Mouse (Mus musculus) MN1 (cell line): ENCODE results near the gene Calm4.

Experiments
- DNase-seq: peaks from one replicate; pipeline ENCODE4 v3.0.0-alpha.2; 2016; ENCODE audit warnings: low spot score

The Calm4 gene

DNA sequence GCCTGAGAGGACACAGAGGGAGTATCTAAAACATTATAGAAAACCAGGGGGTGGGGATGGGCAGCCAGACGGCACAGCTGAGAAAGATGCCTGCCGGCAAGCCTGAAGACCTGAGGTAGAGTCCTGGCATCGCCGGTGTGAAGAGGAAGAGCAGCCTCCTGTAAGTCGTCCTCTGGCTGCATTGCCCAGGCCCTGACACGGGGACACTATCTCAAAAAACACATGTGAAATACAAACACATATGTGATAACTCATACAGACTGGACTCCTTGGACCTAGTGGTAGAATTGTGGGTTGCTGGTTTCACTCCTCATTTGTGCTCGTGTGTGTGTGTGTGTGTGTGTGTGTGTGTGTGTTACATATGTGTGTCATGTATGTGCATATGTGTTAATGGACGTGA is 23.7 kb downstream of the Calm4 start:
- no peak for DNase-seq

DNA sequence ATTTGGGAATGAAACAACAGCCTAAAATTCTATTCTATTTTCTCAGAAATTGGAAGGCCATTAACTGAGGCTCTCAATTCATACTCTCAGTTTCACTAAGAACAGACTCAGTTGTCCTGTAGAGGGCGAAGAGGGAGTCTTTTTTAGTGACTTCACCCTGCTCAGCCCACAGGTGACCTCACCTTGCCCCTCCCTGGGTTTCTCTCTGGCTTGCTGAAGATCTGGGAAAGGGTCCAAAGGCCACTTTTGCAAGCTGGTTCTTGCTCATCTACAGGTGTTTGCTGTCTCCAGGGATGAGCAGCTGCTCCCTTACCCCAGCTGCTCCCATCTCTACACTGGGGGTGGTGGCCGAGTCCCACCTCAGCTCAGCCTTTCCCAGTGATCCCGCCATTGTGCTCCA is 24.8 kb downstream of the Calm4 start:
- no peak for DNase-seq

DNA sequence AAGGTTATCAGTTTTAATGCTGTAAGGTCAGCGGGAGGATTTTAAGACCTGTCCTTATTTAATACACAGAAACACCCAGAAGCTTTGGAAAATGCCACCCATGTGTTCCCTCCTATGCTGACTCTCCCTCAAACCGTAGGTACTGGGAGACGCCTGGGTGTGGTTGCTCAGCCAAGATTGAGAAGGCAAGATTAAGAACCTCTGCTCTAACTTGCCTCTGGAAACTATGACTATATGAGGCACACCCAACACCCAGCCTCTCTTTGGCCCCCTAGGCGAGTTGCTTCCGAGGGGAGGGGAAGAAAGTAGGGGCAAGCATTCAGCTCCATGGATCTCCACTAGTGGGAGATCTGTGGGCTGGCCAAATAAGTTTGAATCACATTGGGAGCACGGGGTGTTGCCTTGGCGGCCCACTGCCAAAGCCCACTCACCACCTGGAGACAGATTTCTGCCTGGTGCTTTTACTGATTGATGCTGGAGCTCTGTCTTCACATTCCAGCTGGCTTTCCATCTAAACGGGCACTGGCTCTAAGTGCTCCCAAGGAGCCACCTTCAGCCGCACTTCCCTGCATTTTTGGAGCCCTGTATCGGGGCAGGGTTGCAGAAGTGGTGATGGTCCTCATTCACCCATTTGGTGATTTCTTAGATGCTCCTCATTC is 25.5 kb downstream of the Calm4 start:
- no peak for DNase-seq

DNA sequence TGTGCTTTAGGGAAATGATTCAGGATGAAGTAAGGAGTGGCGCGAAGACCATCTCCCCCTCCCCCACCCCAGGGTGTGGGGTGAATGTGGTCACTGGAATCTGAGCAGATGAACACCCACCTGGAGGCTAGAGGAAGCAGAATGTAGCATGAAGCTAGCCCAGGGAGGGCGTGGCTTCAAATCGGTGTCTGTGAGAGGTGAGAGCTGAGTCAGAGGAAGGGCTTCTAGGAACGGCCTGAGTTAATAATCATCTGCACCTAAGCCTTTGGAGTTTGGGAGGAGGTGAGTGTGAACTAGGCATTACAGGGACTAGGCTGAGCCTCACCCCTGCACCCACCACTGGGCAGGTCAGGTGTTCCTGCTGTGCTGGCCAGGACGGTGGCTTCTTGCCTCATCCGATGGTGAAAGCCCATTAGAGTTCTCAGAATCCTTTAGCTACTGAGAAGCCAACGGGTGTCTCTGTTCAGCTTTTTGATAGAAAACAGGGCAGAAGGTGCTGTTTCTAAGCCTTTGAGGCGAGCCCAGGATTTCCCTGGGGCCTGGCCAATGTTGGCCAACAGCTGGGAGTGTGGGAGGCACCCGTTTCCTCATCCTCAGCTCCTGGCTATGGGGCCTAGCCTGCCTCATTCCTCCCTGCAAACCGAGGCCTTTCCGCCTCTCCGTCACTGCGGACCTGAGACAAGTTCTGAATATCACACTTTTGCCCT is 28.2 kb downstream of the Calm4 start:
- DNase-seq = no peak

DNA sequence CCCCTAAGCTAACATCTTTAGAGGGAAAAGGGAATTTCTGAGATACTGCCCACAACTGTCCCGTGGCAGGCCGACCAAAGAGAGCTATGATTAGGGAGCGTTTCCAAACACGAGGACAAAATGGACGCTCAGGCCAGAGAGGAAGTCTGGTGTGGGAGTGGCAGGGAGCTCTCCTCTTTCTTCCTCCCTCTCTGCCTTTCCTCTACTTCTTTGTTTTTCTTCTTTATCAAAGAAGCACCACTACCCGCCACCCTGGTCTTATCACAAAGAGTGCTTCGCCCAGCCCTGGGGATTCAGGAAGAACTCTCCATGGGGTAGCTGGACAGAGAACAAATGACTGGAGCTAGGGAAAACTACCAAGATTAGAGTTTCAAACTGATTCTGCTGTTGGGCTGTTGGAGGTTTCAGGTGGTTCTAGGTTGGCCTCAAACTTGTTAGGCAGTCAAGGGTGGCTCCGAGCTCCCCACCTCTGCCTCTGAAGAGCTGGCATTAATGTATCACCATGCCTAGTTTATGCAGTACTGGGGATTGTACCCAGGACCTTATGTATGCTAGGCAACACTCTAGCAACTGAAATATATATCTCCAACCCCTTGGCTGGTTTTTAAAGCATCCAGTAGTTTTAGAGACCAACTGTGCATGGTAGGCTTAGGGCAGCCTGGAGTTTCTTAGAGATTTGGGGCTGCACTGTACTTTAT is 28.9 kb downstream of the Calm4 start:
- no peak for DNase-seq

DNA sequence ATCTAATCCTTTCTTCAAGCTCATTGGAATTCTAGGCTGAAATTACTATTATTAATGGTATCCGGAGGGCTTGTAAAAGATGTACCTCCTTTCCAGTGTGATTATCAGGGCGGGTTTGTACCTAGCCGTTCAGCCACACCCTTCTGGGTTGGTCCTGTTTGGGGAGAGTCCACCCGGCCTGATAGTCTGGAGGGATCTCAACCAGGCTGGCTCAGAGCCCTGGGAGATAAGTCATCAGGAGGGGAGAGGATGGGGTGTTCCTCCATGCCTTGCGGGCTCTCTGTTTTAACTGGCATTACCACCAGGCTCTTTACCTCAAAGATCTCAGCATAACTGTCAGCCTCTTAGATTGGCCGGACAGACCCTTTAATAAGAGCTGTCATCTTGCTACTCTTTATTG is 29.6 kb downstream of the Calm4 start:
- DNase-seq = no peak

DNA sequence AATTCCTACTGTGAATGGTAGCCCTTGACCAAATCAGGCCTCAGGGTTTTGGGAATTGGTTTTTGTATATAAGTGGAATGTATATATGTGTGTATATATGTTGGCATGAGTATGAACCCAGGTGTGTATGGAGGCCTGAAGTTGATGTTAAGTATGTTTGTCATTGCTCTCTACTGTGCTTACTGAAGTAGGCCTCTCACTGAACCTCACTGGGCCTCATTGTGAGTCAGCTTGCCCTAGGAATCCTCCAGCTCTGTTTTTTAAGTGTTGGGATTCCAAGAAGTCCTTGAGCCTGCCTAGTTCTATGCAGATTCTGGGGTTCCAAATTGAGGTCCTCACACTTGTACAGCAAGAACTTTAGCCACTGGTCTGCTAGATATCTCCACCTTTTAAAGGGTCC is 32.3 kb downstream of the Calm4 start:
- no peak for DNase-seq

DNA sequence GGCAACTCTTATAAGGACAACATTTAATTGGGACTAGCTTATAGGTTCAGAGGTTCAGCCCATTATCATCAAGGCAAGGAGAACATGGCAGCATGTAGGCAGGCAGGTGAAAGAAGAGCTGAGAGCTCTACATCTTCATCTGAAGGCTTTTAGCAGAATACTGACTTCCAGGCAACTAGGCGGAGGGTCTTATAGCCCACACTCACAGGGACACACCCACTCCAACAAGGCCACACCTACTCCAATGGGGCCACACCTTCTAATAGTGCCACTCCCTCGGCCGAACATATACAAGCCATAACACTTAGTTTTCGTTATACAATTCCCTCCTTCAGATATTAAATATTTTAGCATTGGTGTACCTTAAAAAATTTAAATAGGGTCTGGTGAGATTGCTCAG is 35.3 kb downstream of the Calm4 start:
- DNase-seq = no peak

DNA sequence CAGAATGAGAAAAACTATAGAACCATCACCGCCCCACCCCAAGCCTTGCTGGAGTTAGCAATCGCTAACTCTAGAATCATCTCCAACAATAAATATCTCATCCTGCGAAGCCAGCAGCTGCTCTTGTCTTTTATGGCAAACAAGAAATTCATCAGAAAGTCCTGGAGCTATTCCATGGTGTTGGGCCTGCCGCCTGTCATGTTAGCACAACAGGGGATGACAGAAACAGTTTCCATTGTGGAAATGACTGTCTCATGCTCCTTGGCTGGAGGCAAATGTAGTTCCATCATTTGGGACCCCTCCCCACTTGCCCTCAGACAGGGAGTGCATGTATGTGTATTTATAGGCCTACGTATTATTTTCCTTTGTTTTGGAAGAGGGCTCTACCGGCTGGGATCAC is 38.9 kb downstream of the Calm4 start:
- DNase-seq = no peak

DNA sequence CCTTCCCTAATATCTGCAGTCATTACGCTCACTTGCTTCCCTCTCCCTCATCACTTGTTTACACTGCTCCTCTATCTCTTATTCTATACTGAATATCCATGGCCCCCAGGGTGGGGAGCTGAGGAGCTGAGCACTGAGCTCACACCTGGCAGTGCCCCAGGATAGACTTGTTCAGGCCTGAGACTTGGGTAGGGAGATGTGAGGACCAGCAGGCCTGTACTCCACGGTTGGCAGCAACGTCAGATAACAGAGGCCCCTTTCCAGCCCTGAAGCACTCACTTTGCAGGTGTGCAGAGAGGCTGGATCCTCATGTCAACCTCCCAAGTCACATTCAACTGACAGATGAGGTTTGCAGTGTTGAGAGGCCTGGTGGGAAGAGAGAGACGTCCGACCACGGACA is 39.6 kb downstream of the Calm4 start:
- DNase-seq = no peak

DNA sequence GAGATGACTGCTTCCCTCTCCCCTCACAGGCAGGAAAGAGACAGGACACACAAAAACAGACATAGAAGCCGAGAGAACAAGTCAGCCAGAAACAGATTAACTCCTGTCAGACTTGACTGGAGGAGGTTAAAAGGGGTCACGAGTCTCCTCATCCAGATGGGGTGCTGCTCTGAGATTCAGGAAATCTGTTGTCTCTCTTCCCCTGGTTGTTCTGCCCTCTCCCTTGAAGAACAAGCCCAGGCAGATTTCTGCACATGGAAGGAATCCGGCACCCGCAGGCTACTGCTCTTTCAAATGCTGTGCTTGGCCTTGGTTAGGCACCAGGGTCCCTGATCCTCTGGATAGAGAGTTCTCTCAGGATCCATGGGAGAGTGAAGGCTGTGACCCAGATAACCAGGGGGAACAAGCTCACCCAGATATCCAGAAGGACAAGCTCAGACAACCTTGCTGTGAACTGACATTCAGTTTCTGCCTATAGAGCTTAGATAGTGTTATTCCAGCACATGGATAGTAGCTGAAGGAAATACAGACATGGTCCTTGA is 40.2 kb downstream of the Calm4 start:
- no peak for DNase-seq

DNA sequence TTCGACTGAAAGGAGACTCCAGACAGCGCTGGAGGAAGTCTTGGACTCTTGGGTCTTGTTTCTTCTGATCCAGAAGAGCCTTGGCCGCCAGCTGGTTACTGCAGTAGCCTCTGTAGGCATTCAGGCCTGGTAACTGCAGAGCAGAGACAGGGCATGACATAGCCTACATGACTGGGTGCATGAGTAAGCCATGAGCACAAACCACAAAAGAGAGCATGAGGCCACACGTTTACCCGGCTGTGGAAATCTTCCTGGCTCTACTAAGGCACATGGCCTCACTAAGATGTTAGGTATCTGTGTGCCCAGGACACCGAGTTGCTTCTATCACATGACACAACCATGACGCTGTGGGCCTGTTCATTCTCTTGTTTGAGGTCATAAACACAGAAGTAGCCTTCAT is 49.1 kb downstream of the Calm4 start:
- no peak for DNase-seq
